Mouse (Mus musculus) liver, embryonic 16.5 days (tissue): ENCODE data around the gene Hnrnpa3. TPM values are rescaled to one million over a fixed set of nuclear protein-coding genes. Genes with fewer than 3 reads are reported as not detected.
"Not testable (repeated sequence)": the region's sequence is repeated elsewhere in the genome, so short reads cannot be mapped to it uniquely, and the experiment has no call there.

Experiments
- ATAC-seq: fragments of 200-750 bp; cut with Nextera tagmentation; 2 replicates; pipeline ENCODE4 v1.8.0; 2017; ENCODE audit warnings: low read depth, mild to moderate bottlenecking, moderate number of reproducible peaks, moderate library complexity
- H3K27ac ChIP-seq: fragments of 300-500 bp; sonication (generic); 2 replicates; pipeline ENCODE4 v1.5.1; 2014; ENCODE audit warnings: mild to moderate bottlenecking, low read length
- H3K27me3 ChIP-seq: fragments of 300-500 bp; sonication (generic); 2 replicates; pipeline ENCODE4 v1.6.1; 2014; ENCODE audit warnings: low read depth, low read length, mixed read lengths; ENCODE audit not compliant: control insufficient read depth, insufficient read depth
- H3K36me3 ChIP-seq: fragments of 300-500 bp; sonication (generic); 2 replicates; pipeline ENCODE4 v1.6.1; 2014; ENCODE audit warnings: mild to moderate bottlenecking; ENCODE audit not compliant: control insufficient read depth, insufficient read depth
- H3K4me1 ChIP-seq: fragments of 300-500 bp; sonication (generic); 2 replicates; pipeline ENCODE4 v1.6.1; 2014; ENCODE audit warnings: low read depth, low read length, mixed read lengths; ENCODE audit not compliant: control insufficient read depth
- H3K4me2 ChIP-seq: fragments of 300-500 bp; sonication (generic); 2 replicates; pipeline ENCODE4 v1.6.1; 2014; ENCODE audit warnings: low read depth, low read length, mixed read lengths
- H3K4me3 ChIP-seq: fragments of 300-500 bp; sonication (generic); 2 replicates; pipeline ENCODE4 v1.5.1; 2014; ENCODE audit warnings: low read depth, mild to moderate bottlenecking, low read length
- H3K9ac ChIP-seq: fragments of 300-500 bp; sonication (generic); 2 replicates; pipeline ENCODE4 v1.6.1; 2014; ENCODE audit warnings: low read depth, low read length
- H3K9me3 ChIP-seq: fragments of 300-500 bp; sonication (generic); replicated peaks from 2 replicates; pipeline ENCODE4 v1.6.1; 2016; ENCODE audit warnings: low read length; ENCODE audit not compliant: control insufficient read depth
- WGBS: fragments of 180-500 bp; shearing (Covaris S2); extraction: QIAGEN DNeasy Blood & Tissue Kit; methylation state at CpG from one replicate; pipeline ENCODE4 v1.1.7; 2014; ENCODE audit not compliant: insufficient replicate concordance; 5-methylcytosine and 5-hydroxymethylcytosine counted together
- polyA plus RNA-seq: library from polyadenylated mRNA; unstranded; fragments of >200 nt; fragmentation: Nextera tagmentation; extraction: Ambion mirVana; gene quantifications from 2 replicates; pipeline ENCODE4 v1.2.1, GENCODE M21; 2015

Gene Hnrnpa3
- 94.3 and 105 TPM in 2 replicates for polyA plus RNA-seq

DNA sequence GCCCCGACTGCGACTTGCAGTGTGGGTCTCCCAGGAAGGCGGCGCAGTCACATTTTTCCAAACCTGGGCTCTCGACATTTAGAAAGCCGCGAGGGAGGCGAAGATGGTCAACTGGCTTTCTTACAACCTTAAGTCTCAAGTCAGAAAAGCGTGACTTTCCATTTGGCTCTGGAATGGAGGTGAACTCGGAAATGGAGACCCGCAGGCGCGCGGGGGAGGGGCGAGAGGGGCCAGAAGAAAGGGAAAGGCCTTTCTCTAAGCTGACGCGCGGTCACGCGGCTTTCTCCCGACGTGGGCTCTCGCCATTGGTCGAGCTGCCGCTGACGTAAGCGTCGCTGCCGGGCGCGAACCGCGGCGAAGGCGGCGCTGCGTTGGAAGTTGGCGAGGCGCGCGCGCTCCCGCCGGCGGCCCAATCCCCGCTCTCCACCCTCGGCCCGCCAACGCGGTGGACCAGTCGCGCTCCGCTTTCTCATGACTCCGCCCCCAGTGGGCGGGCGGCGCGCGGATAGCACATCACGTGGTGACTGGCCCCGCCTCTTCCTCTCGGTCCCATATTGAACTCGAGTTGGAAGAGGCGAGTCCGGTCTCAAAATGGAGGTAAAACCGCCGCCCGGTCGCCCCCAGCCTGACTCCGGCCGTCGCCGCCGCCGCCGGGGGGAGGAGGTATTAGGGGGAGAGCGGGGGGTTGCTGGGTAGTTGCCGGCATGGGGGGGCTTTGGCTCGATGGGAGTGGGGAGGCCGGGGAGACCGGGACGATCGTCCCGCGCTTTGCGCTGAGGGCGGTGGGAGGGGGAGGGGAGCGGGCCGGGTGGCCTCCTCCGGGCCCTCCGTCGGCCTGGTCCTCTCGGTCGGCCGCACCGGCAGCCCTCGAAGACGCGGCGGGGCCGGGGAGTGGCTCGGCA lies at the start of gene Hnrnpa3:
Hnrnpa3 (plus strand) TSS at position 535 of the 902 bp plus-strand sequence.
- WGBS: under 1% methylated on average over 87 of the region's 102 CpGs
- peaks cover 25% of the 10 kb centered on the region for H3K36me3 ChIP-seq
- H3K4me3 ChIP-seq: peak within 1 kb of the TSS; percentile 86
- H3K27ac ChIP-seq: peak within 1 kb of the TSS; percentile 95
- ATAC-seq: peak; percentile 92
- H3K9ac ChIP-seq: peak within 1 kb of the TSS; percentile 94
- peak within 1 kb of the TSS; percentile 64 for H3K4me2 ChIP-seq
- no peaks in the 10 kb centered on the region for H3K9me3 ChIP-seq
- H3K27me3 ChIP-seq: no peaks in the 10 kb centered on the region
- peaks cover 11% of the 10 kb centered on the region for H3K4me1 ChIP-seq

DNA sequence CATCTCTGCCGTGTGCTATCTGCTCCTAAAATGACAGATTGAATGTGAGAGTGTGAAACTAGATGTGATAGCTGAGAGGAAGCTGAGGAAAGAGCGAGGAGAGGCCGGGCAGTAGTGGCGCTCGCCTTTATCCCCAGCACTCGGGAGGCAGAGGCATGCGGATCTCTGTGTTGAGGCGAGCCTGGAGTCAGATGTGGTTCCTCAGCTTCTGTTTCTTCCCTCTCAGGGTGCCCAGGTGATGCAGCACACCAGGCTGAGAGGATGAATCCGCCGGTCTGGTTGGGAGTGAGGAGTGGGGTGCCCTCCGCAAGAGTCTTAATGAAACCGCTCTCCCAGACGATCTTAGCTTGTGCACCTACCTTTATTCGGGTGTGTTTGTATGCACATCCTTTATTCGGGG lies 49.1 kb upstream of the Hnrnpa3 start:
- no peak for ATAC-seq
- peaks cover 43% of the 10 kb centered on the region for H3K27me3 ChIP-seq
- H3K9ac ChIP-seq: no peak overlapping the region
- no peaks in the 10 kb centered on the region for H3K9me3 ChIP-seq
- 44% methylated on average over 15 of the region's 15 CpGs for WGBS
- no peaks in the 10 kb centered on the region for H3K36me3 ChIP-seq
- H3K4me3 ChIP-seq: no peak overlapping the region
- peaks cover 14% of the 10 kb centered on the region for H3K4me1 ChIP-seq
- peak overlapping the region; percentile 27; the same call in 1 of the 2 replicates for H3K4me2 ChIP-seq
- no peak overlapping the region for H3K27ac ChIP-seq

DNA sequence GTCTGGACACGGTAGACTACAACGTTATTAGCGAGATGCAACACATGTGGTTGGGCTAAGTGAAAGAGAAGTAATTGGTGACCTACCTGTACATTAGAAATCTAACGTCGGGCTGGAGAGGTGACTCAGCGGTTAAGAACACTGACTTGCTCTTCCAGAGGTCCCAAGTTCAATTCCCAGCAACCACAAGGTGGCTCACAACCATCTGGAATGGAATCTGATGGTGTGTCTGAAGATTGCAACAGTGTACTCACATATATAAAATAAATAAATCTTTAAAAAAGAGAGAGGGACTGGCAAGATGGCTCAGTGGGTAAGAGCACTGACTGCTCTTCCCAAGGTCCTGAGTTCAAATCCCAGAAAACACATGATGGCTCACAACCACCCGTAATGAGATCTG lies 48.5 kb upstream of the Hnrnpa3 start:
- H3K4me2 ChIP-seq, H3K27ac ChIP-seq, H3K36me3 ChIP-seq, H3K9me3 ChIP-seq, H3K9ac ChIP-seq, H3K4me3 ChIP-seq, ATAC-seq: not testable (repeated sequence)
- Histone ChIP-seq H3K27me3 (peaks cover 43% of the 10 kb centered on the region), H3K4me1 (peaks cover 14% of the 10 kb centered on the region)
- WGBS: 49% methylated on average over 7 of the region's 7 CpGs

DNA sequence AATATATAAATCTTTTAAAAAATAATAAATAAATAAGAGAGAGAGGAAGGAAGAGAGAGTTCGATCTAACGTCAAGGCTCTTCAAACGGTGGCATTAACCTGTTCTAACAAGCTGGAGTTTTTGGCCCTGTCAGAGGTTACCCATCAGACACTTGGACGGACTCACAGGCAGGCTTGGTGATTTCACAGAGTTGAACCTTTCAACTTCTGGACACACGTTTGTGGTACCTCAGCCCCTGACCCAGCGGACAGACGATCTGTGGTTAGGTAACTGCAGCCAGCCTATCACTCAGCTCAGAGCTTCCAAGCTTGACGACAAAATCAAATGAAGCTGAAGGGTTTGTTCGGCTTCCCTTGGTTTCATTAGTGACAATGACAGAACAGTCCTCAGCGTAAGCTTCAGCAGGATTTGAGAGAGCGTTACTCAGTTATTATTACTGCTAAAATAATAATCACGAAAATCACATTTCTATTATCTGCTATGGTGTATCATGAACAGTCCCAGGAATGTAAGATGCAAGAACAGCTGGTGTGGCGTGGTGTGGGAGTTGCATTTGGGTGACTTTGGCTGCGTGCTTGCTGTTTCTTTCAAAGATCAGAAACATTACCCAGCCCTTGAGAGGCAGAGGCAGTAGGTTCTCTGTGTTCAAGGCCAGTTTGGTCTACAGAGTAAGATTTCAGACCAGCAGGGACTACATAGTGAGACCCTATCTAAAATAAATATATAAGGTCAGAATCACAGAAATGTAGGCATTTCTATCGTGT lies 47.8 kb upstream of the Hnrnpa3 start:
- Histone ChIP-seq H3K9me3 (no peaks in the 10 kb centered on the region), H3K27ac (no peak overlapping the region), H3K27me3 (peaks cover 43% of the 10 kb centered on the region), H3K4me1 (peaks cover 14% of the 10 kb centered on the region), H3K36me3 (no peaks in the 10 kb centered on the region), H3K4me2 (no peak overlapping the region), H3K4me3 (no peak overlapping the region), H3K9ac (no peak overlapping the region)
- no peak for ATAC-seq
- WGBS: 57% methylated on average over 15 of the region's 15 CpGs

DNA sequence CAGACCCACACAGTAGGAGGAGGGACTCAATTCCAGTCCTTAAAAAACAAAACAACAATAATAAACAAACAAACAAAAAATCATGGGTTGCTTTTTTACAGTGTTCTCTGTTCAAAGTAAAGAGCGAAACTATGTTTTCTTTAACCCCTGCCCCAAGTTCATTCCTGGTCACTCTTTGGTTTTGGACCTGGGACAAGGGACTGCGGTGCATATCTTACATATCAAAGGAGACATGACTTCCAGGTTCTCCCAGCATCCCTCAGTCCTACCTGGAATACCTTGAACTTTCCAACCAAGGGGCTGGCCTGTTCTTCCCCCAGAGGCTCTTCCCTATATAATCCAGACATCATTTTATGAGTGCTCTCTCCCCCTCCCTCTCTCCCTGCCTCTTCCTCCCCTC lies 47.1 kb upstream of the Hnrnpa3 start:
- no peak overlapping the region for H3K9ac ChIP-seq

DNA sequence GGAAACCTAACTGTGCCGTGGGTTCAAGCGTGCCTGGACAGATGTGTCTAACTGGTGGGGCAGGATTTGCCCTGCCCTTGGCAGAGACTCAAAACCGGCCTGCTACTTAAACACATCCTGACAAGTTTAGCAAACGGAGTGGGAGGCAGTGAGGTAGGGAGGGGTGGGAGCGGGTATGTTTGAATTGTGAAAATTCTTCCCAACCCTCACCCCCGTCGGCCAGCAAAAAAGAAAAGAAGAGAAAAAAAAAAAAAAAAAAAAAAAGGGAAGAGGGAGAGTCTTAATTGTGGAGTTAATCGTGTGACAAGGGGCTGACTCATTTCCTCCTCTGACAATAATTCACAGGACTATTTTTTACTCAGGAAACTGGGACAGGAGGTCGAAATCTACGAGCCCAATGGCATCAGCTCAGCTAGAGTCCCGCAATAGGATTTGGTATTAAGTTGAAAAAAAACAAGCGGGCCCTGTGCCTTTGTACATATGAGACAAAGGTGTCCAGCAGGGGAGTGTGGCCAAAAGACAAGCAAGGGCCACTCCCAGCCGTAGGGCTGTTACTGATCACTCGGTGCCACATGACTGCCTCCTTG lies 46.0 kb upstream of the Hnrnpa3 start:
- 0 out of 2 replicates have a peak overlapping the region, but pooled peaks have one; percentile 12 for H3K4me3 ChIP-seq
- WGBS: 2% methylated on average over 14 of the region's 14 CpGs
- H3K9ac ChIP-seq: no peak overlapping the region; the same call in 1 of the 2 replicates
- H3K4me1 ChIP-seq: peaks cover 11% of the 10 kb centered on the region
- peak overlapping the region; percentile 15 for H3K4me2 ChIP-seq
- no peaks in the 10 kb centered on the region for H3K9me3 ChIP-seq
- H3K36me3 ChIP-seq: no peaks in the 10 kb centered on the region
- peak; percentile 61 for ATAC-seq
- peaks cover 31% of the 10 kb centered on the region for H3K27me3 ChIP-seq
- peak overlapping the region; percentile 37; the same call in 1 of the 2 replicates for H3K27ac ChIP-seq

More for the DNA sequence above, 47.1 kb upstream of the Hnrnpa3 start:
- H3K27me3 ChIP-seq: peaks cover 39% of the 10 kb centered on the region
- no peak overlapping the region for H3K4me3 ChIP-seq
- ATAC-seq: no peak
- H3K27ac ChIP-seq: no peak overlapping the region
- no peak overlapping the region for H3K4me2 ChIP-seq
- 75% methylated on average over 2 of the region's 2 CpGs for WGBS
- H3K4me1 ChIP-seq: peaks cover 14% of the 10 kb centered on the region
- no peaks in the 10 kb centered on the region for H3K36me3 ChIP-seq
- no peaks in the 10 kb centered on the region for H3K9me3 ChIP-seq

DNA sequence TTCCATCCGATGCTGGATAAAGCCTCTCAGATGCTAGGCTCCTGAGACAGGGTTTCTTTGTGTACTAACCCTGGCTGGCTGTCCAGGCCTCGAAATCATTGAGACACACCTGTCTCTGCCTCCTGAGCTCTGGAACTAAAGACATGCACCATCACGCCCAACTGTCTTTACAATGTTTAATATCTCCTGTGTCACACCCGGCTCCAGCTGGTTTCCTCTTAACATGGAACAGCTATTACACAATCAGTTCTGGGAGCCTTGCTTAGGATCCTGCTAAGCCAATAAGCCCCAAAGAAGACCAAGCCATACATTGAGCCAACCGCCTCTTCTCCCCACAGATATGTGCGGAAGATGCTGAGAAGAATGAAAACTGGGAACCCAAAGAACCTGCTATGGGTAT lies 44.5 kb upstream of the Hnrnpa3 start:
- H3K4me2 ChIP-seq: no peak overlapping the region
- no peak overlapping the region for H3K27ac ChIP-seq
- H3K4me1 ChIP-seq: peaks cover 11% of the 10 kb centered on the region
- no peak overlapping the region for H3K9ac ChIP-seq
- no peaks in the 10 kb centered on the region for H3K9me3 ChIP-seq
- H3K4me3 ChIP-seq: no peak overlapping the region
- peaks cover 16% of the 10 kb centered on the region for H3K27me3 ChIP-seq
- 61% methylated on average over 6 of the region's 6 CpGs for WGBS
- ATAC-seq: no peak
- no peaks in the 10 kb centered on the region for H3K36me3 ChIP-seq

DNA sequence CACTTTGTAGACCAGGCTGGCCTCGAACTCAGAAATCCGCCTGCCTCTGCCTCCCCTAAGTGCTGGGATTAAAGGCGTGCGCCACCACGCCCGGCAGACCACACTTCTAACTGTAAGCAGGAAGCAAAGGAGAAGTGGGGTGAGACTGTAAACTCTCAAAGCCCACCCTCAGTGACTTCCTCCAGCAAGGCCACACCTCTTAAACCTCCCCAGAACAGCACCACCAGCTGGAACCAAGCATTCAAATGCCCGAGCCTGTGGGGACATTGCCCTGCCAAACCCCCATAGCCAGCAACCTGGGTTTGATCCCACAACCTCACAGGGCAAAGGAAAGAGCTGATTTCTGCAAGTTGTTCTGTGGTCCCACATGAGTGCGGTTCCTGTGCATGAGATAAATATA lies 42.1 kb upstream of the Hnrnpa3 start:
- no peak overlapping the region for H3K9ac ChIP-seq
- 80% methylated on average over 7 of the region's 8 CpGs for WGBS

More for the DNA sequence above, 42.1 kb upstream of the Hnrnpa3 start:
- no peaks in the 10 kb centered on the region for H3K27me3 ChIP-seq
- ATAC-seq: no peak
- H3K9me3 ChIP-seq: no peaks in the 10 kb centered on the region
- no peak overlapping the region for H3K4me2 ChIP-seq
- peaks cover 11% of the 10 kb centered on the region for H3K4me1 ChIP-seq
- H3K36me3 ChIP-seq: no peaks in the 10 kb centered on the region
- H3K27ac ChIP-seq: no peak overlapping the region
- no peak overlapping the region for H3K4me3 ChIP-seq
